Mouse (Mus musculus) liver, embryonic 15.5 days (tissue): ENCODE data around the gene Gm4724. TPM values are rescaled to one million over a fixed set of nuclear protein-coding genes. Genes with fewer than 3 reads are reported as not detected.
"Not testable (repeated sequence)": the region's sequence is repeated elsewhere in the genome, so short reads cannot be mapped to it uniquely, and the experiment has no call there.

Experiments used
- ATAC-seq: fragments of 200-750 bp; cut with Nextera tagmentation; 2 replicates; pipeline ENCODE4 v1.8.0; 2017; ENCODE audit warnings: moderate number of reproducible peaks, mild to moderate bottlenecking, moderate library complexity; ENCODE audit not compliant: insufficient read depth
- H3K27ac ChIP-seq: fragments of 300-500 bp; sonication (generic); replicated peaks from 2 replicates; pipeline ENCODE4 v1.5.1; 2015; ENCODE audit warnings: mild to moderate bottlenecking, inconsistent platforms
- H3K27me3 ChIP-seq: fragments of 300-500 bp; sonication (generic); 2 replicates; pipeline ENCODE4 v1.6.1; 2015; ENCODE audit warnings: mild to moderate bottlenecking, inconsistent platforms
- H3K36me3 ChIP-seq: fragments of 300-500 bp; sonication (generic); replicated peaks from 2 replicates; pipeline ENCODE4 v1.6.1; 2015; ENCODE audit warnings: moderate library complexity, mild to moderate bottlenecking, inconsistent platforms
- H3K4me1 ChIP-seq: fragments of 300-500 bp; sonication (generic); replicated peaks from 2 replicates; pipeline ENCODE4 v1.6.1; 2015; ENCODE audit warnings: inconsistent platforms
- H3K4me2 ChIP-seq: fragments of 300-500 bp; sonication (generic); 2 replicates; pipeline ENCODE4 v1.6.1; 2015; ENCODE audit warnings: moderate library complexity, mild to moderate bottlenecking, inconsistent platforms
- H3K4me3 ChIP-seq: fragments of 300-500 bp; sonication (generic); replicated peaks from 2 replicates; pipeline ENCODE4 v1.5.1; 2015; ENCODE audit warnings: mild to moderate bottlenecking, inconsistent platforms
- H3K9ac ChIP-seq: fragments of 300-500 bp; sonication (generic); 2 replicates; pipeline ENCODE4 v1.6.1; 2015; ENCODE audit warnings: moderate library complexity, mild to moderate bottlenecking, inconsistent platforms
- H3K9me3 ChIP-seq: fragments of 300-500 bp; sonication (generic); replicated peaks from 2 replicates; pipeline ENCODE4 v1.6.1; 2016; ENCODE audit warnings: inconsistent platforms
- WGBS: fragments of 180-500 bp; shearing (Covaris S2); methylation state at CpG from one replicate; pipeline ENCODE4 v1.1.7; 2015; ENCODE audit warnings: mixed read lengths; ENCODE audit not compliant: insufficient replicate concordance; 5-methylcytosine and 5-hydroxymethylcytosine counted together
- polyA plus RNA-seq: library from polyadenylated mRNA; unstranded; fragments of >200 nt; fragmentation: Nextera tagmentation; extraction: Ambion mirVana; gene quantifications from 2 replicates; pipeline ENCODE4 v1.2.1, GENCODE M21; 2015

Gm4724 gene
- 1.9 TPM in 2 replicates for polyA plus RNA-seq

DNA sequence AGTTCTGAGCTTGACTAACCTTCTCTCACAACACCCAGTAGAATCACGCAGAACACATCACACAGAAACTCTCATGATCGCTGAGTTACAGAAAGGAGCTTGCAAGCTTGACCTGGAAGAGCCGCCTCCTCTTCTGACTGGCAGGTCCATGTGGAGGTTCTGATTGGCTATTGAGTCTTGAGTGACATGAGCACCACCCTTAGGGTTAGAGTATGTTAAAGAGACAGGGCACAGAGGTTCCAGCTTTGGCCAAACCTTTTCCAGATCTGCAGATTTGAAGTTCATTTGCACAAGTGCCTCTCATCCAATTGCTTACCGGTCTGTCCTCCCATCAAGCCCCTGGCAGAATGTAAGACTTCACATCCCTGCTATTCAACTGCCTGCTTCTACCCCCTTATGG lies at the start of gene Gm4724:
Gm4724 (minus strand) TSS at position 101 of the 400 bp plus-strand sequence.
- not testable (repeated sequence) for ATAC-seq, H3K27me3 ChIP-seq, H3K4me3 ChIP-seq, H3K9me3 ChIP-seq, H3K27ac ChIP-seq, H3K4me1 ChIP-seq, H3K36me3 ChIP-seq, H3K4me2 ChIP-seq, H3K9ac ChIP-seq
- no CpG with 5 or more reads among the region's 4 CpGs for WGBS

DNA sequence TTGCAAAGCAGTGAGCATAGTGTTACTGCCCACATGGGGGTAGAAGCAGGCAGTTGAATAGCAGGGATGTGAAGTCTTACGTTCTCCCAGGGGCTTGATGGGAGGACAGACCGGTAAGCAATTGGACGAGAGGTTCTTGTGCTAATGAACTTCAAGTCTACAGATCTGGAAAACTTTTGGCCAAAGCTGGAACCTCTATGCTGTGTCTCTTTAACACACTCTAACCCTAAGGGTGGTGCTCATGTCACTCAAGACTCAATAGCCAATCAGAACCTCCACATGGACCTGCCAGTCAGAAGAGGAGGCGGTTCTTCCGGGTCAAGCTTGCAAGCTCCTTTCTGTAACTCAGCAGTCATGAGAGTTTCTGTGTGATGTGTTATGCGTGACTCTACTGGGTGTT lies 34.1 kb upstream of the Gm4724 start, which contains the start of gene Zfp965:
Zfp965 (plus strand) TSS at position 301 of the 400 bp plus-strand sequence.
- no CpG with 5 or more reads among the region's 6 CpGs for WGBS
- H3K9me3 ChIP-seq, H3K4me3 ChIP-seq, H3K36me3 ChIP-seq, H3K9ac ChIP-seq, H3K4me1 ChIP-seq, H3K27ac ChIP-seq, H3K27me3 ChIP-seq, ATAC-seq, H3K4me2 ChIP-seq: not testable (repeated sequence)

Other genes with a start within 250 kb of the Gm4724 start
- gene Gm14391, start 228.9 kb downstream of the Gm4724 start, polyA plus RNA-seq = 1.1 and 1.5 TPM in 2 replicates
- gene Gm14440, start 160.7 kb downstream of the Gm4724 start, polyA plus RNA-seq = 1.1 TPM in 1 of 2 replicates, not detected in the other
- 3.9 and 4.1 TPM in 2 replicates for gene Gm4631, start 97.6 kb downstream of the Gm4724 start, polyA plus RNA-seq
- 0.84 and 1.0 TPM in 2 replicates for gene Zfp968, start 63.4 kb downstream of the Gm4724 start, polyA plus RNA-seq
- gene Zfp965, start 34.2 kb upstream of the Gm4724 start, polyA plus RNA-seq = 1.7 and 1.8 TPM in 2 replicates
- gene Gm11007, start 208.2 kb upstream of the Gm4724 start, polyA plus RNA-seq = not detected in 2 replicates